Mouse (Mus musculus): ENCODE measurements around the gene Als2cl.

The Als2cl gene

GRCm38 (mm10) chr9:110920665-110921419 is 41.2 kb downstream of the Als2cl start:
- DNase-seq = peak; percentile 70

- peak; percentile 86 for DNase-seq
Measured at GRCm38 (mm10) chr9:110922759-110923158, 43.1 kb downstream of the Als2cl start.

- no peak for DNase-seq
Measured at GRCm38 (mm10) chr9:110931573-110931972, 51.9 kb downstream of the Als2cl start.

GRCm38 (mm10) chr9:110933850-110934437 is 54.3 kb downstream of the Als2cl start:
- no peak for DNase-seq

- DNase-seq = no peak
Measured at GRCm38 (mm10) chr9:110935941-110936340, 56.3 kb downstream of the Als2cl start.

GRCm38 (mm10) chr9:110937506-110938490 is 58.1 kb downstream of the Als2cl start:
- no peak for DNase-seq

- peak; percentile 33 for DNase-seq
Measured at GRCm38 (mm10) chr9:110944265-110944664, 64.6 kb downstream of the Als2cl start.

- no peak for DNase-seq
Measured at GRCm38 (mm10) chr9:110945343-110945742, 65.7 kb downstream of the Als2cl start.

- DNase-seq = no peak
Measured at GRCm38 (mm10) chr9:110945926-110946325, 66.3 kb downstream of the Als2cl start, which contains the start of gene Tdgf1. Tdgf1 (minus strand) TSS chr9:110946158.

- peak; percentile 62 for DNase-seq
Measured at GRCm38 (mm10) chr9:110946548-110947044, 66.9 kb downstream of the Als2cl start.

GRCm38 (mm10) chr9:110947261-110947661 is 67.6 kb downstream of the Als2cl start:
- DNase-seq = no peak

- no peak for DNase-seq
Measured at GRCm38 (mm10) chr9:110947900-110948299, 68.2 kb downstream of the Als2cl start.

GRCm38 (mm10) chr9:110948813-110949310 is 69.2 kb downstream of the Als2cl start:
- DNase-seq = no peak

GRCm38 (mm10) chr9:110950109-110950508 is 70.4 kb downstream of the Als2cl start:
- DNase-seq = no peak
